Mouse (Mus musculus): ENCODE data around the gene Scel. TPM values are rescaled to one million over a fixed set of nuclear protein-coding genes. Genes with fewer than 3 reads are reported as not detected.

The Scel gene
- polyA plus RNA-seq, 1 experiment from 2014 or later = 1.3 TPM

GRCm38 (mm10) chr14:103586662-103587061, 73.5 kb downstream of the Scel start:
- no peak for ATAC-seq
- Histone ChIP-seq H3K36me3 (ENCODE audit: control insufficient read depth, insufficient read depth, low read length) (no peaks in the 10 kb centered on the region), H3K4me2 (ENCODE audit: low read depth, low read length) (no peak overlapping the region), H3K4me3 (ENCODE audit: low read length) (no peak overlapping the region), H3K27ac (ENCODE audit: low read length) (no peak overlapping the region), H3K9me3 (ENCODE audit: control insufficient read depth, low read length) (no peaks in the 10 kb centered on the region), H3K4me1 (ENCODE audit: control insufficient read depth, insufficient read depth, low read length) (no peaks in the 10 kb centered on the region), H3K9ac (ENCODE audit: low read depth, low read length) (no peak overlapping the region), H3K27me3 (replicated peaks; ENCODE audit: control insufficient read depth, insufficient read depth, low read length) (no peaks in the 10 kb centered on the region)
- WGBS = 50% methylated on average over 4 of the region's 4 CpGs

GRCm38 (mm10) chr14:103587208-103587900, 74.2 kb downstream of the Scel start:
- no peak overlapping the region for H3K4me2 ChIP-seq (ENCODE audit: low read depth, low read length)
- H3K36me3 ChIP-seq (ENCODE audit: control insufficient read depth, insufficient read depth, low read length) = no peaks in the 10 kb centered on the region
- H3K9me3 ChIP-seq (ENCODE audit: control insufficient read depth, low read length) = no peaks in the 10 kb centered on the region
- 83% methylated on average over 10 of the region's 10 CpGs for WGBS
- H3K27ac ChIP-seq (ENCODE audit: low read length) = no peak overlapping the region
- no peaks in the 10 kb centered on the region for H3K4me1 ChIP-seq (ENCODE audit: control insufficient read depth, insufficient read depth, low read length)
- no peak for ATAC-seq
- no peak overlapping the region for H3K9ac ChIP-seq (ENCODE audit: low read depth, low read length)
- H3K4me3 ChIP-seq (ENCODE audit: low read length) = no peak overlapping the region
- H3K27me3 ChIP-seq (replicated peaks; ENCODE audit: control insufficient read depth, insufficient read depth, low read length) = no peaks in the 10 kb centered on the region

DNA sequence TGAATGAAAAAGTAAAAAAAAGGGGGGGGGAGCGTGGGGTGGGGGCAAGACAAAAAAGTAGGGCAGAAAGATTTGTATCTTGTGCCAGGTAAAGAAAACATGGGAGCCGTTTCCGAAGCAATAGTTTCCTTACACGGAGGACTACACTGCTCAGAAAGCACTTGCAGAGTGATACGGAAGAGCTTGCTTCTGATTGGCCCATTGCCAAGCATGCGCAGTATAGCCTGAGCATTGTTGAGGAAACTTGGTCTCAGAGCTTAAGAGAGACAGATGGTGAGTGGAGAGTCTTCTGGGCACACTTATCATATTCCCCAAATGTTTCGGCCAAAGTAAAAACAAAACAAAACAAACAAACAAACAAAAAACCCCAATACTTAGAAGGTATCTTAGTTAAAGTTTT, 76.7 kb downstream of the Scel start:
- Histone ChIP-seq H3K4me2 (ENCODE audit: low read depth, low read length) (peak overlapping the region; percentile 30; the same call in 1 of the 2 replicates), H3K36me3 (ENCODE audit: control insufficient read depth, insufficient read depth, low read length) (no peaks in the 10 kb centered on the region), H3K9ac (ENCODE audit: low read depth, low read length) (no peak overlapping the region), H3K4me3 (ENCODE audit: low read length) (no peak overlapping the region), H3K27me3 (replicated peaks; ENCODE audit: control insufficient read depth, insufficient read depth, low read length) (no peaks in the 10 kb centered on the region), H3K9me3 (ENCODE audit: control insufficient read depth, low read length) (no peaks in the 10 kb centered on the region), H3K4me1 (ENCODE audit: control insufficient read depth, insufficient read depth, low read length) (no peaks in the 10 kb centered on the region), H3K27ac (ENCODE audit: low read length) (no peak overlapping the region)
- ATAC-seq = peak; percentile 66; the same call in 1 of the 2 replicates
- WGBS = 57% methylated on average over 7 of the region's 7 CpGs

GRCm38 (mm10) chr14:103595870-103596269, 82.7 kb downstream of the Scel start:
- Histone ChIP-seq H3K27me3 (replicated peaks; ENCODE audit: control insufficient read depth, insufficient read depth, low read length) (no peaks in the 10 kb centered on the region), H3K36me3 (ENCODE audit: control insufficient read depth, insufficient read depth, low read length) (no peaks in the 10 kb centered on the region), H3K4me3 (ENCODE audit: low read length) (no peak overlapping the region), H3K27ac (ENCODE audit: low read length) (no peak overlapping the region), H3K9me3 (ENCODE audit: control insufficient read depth, low read length) (no peaks in the 10 kb centered on the region), H3K4me1 (ENCODE audit: control insufficient read depth, insufficient read depth, low read length) (no peaks in the 10 kb centered on the region), H3K4me2 (ENCODE audit: low read depth, low read length) (no peak overlapping the region), H3K9ac (ENCODE audit: low read depth, low read length) (no peak overlapping the region)
- WGBS = 77% methylated on average over 5 of the region's 5 CpGs
- no peak for ATAC-seq

GRCm38 (mm10) chr14:103608063-103608462, 94.9 kb downstream of the Scel start:
- no peak overlapping the region for H3K4me2 ChIP-seq (ENCODE audit: low read depth, low read length)
- no peak overlapping the region for H3K4me3 ChIP-seq (ENCODE audit: low read length)
- H3K4me1 ChIP-seq (ENCODE audit: control insufficient read depth, insufficient read depth, low read length) = no peaks in the 10 kb centered on the region
- no peak overlapping the region for H3K9ac ChIP-seq (ENCODE audit: low read depth, low read length)
- no peaks in the 10 kb centered on the region for H3K36me3 ChIP-seq (ENCODE audit: control insufficient read depth, insufficient read depth, low read length)
- no peaks in the 10 kb centered on the region for H3K9me3 ChIP-seq (ENCODE audit: control insufficient read depth, low read length)
- H3K27ac ChIP-seq (ENCODE audit: low read length) = no peak overlapping the region
- no peaks in the 10 kb centered on the region for H3K27me3 ChIP-seq (replicated peaks; ENCODE audit: control insufficient read depth, insufficient read depth, low read length)
- no peak for ATAC-seq
- 85% methylated on average over 8 of the region's 8 CpGs for WGBS

DNA sequence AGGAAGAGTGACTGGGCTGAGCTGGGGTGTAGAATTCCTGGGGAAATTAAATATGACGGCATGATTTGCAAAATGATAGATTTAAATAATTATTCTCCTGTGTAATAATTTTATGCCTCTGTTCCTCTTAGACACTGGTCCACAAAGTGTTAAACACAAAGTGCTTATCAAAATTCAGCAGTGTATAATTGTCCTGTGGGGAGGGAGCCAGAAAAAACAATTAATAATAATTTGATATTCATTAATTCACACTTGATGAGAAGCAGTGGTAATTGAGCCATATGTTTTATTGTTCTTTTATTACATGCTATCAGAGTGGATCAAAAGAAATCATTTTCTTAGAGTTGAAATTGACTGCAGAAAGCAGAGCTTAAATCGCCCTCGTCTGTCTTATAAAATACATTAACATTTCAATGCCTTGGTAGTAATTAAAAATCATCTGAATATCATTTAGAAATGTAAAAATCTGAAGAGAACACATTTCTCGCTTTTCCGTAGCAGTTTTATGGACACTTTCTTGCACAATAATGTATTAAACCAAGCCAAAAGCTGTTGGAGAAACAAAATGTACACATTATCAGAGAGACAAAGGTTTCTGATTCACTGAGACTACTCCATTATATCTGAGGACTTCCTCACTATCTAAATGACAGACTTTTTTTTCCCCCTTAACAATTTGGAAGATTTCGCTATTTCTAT, 100.6 kb downstream of the Scel start:
- H3K36me3 ChIP-seq (ENCODE audit: control insufficient read depth, insufficient read depth, low read length) = no peaks in the 10 kb centered on the region
- H3K27ac ChIP-seq (ENCODE audit: low read length) = no peak overlapping the region
- no peak overlapping the region for H3K9ac ChIP-seq (ENCODE audit: low read depth, low read length)
- H3K27me3 ChIP-seq (replicated peaks; ENCODE audit: control insufficient read depth, insufficient read depth, low read length) = no peaks in the 10 kb centered on the region
- ATAC-seq = no peak
- no peaks in the 10 kb centered on the region for H3K4me1 ChIP-seq (ENCODE audit: control insufficient read depth, insufficient read depth, low read length)
- WGBS = 83% methylated on average over 6 of the region's 6 CpGs
- H3K4me2 ChIP-seq (ENCODE audit: low read depth, low read length) = no peak overlapping the region
- no peaks in the 10 kb centered on the region for H3K9me3 ChIP-seq (ENCODE audit: control insufficient read depth, low read length)
- no peak overlapping the region for H3K4me3 ChIP-seq (ENCODE audit: low read length)

GRCm38 (mm10) chr14:103614272-103614587, 101.1 kb downstream of the Scel start:
- no peaks in the 10 kb centered on the region for H3K4me1 ChIP-seq (ENCODE audit: control insufficient read depth, insufficient read depth, low read length)
- H3K36me3 ChIP-seq (ENCODE audit: control insufficient read depth, insufficient read depth, low read length) = no peaks in the 10 kb centered on the region
- H3K27me3 ChIP-seq (replicated peaks; ENCODE audit: control insufficient read depth, insufficient read depth, low read length) = no peaks in the 10 kb centered on the region
- no peak overlapping the region for H3K4me3 ChIP-seq (ENCODE audit: low read length)
- no peaks in the 10 kb centered on the region for H3K9me3 ChIP-seq (ENCODE audit: control insufficient read depth, low read length)
- no peak for ATAC-seq
- H3K27ac ChIP-seq (ENCODE audit: low read length) = no peak overlapping the region
- H3K9ac ChIP-seq (ENCODE audit: low read depth, low read length) = no peak overlapping the region
- 90% methylated on average over 4 of the region's 4 CpGs for WGBS
- no peak overlapping the region for H3K4me2 ChIP-seq (ENCODE audit: low read depth, low read length)

GRCm38 (mm10) chr14:103619756-103620155, 106.6 kb downstream of the Scel start:
- Histone ChIP-seq H3K27me3 (replicated peaks; ENCODE audit: control insufficient read depth, insufficient read depth, low read length) (no peaks in the 10 kb centered on the region), H3K4me1 (ENCODE audit: control insufficient read depth, insufficient read depth, low read length) (no peaks in the 10 kb centered on the region), H3K4me3 (ENCODE audit: low read length) (no peak overlapping the region), H3K9me3 (ENCODE audit: control insufficient read depth, low read length) (no peaks in the 10 kb centered on the region), H3K27ac (ENCODE audit: low read length) (no peak overlapping the region), H3K36me3 (ENCODE audit: control insufficient read depth, insufficient read depth, low read length) (no peaks in the 10 kb centered on the region), H3K9ac (ENCODE audit: low read depth, low read length) (no peak overlapping the region), H3K4me2 (ENCODE audit: low read depth, low read length) (no peak overlapping the region)
- no peak for ATAC-seq
- WGBS = 88% methylated on average over 4 of the region's 4 CpGs

- Histone ChIP-seq H3K9ac (ENCODE audit: low read depth, low read length) (no peak overlapping the region), H3K27me3 (replicated peaks; ENCODE audit: control insufficient read depth, insufficient read depth, low read length) (no peaks in the 10 kb centered on the region), H3K9me3 (ENCODE audit: control insufficient read depth, low read length) (no peaks in the 10 kb centered on the region), H3K4me3 (ENCODE audit: low read length) (no peak overlapping the region), H3K4me1 (ENCODE audit: control insufficient read depth, insufficient read depth, low read length) (no peaks in the 10 kb centered on the region), H3K36me3 (ENCODE audit: control insufficient read depth, insufficient read depth, low read length) (no peaks in the 10 kb centered on the region), H3K4me2 (ENCODE audit: low read depth, low read length) (no peak overlapping the region), H3K27ac (ENCODE audit: low read length) (no peak overlapping the region)
- no peak for ATAC-seq
- 89% methylated on average over 2 of the region's 2 CpGs for WGBS
Measured at GRCm38 (mm10) chr14:103621207-103621606, 108.1 kb downstream of the Scel start.

Data from intestine, embryonic 16.5 days (tissue).